Comparison of ENCODE assay signal across 12 mouse cellular contexts in the genomic region with DNA sequence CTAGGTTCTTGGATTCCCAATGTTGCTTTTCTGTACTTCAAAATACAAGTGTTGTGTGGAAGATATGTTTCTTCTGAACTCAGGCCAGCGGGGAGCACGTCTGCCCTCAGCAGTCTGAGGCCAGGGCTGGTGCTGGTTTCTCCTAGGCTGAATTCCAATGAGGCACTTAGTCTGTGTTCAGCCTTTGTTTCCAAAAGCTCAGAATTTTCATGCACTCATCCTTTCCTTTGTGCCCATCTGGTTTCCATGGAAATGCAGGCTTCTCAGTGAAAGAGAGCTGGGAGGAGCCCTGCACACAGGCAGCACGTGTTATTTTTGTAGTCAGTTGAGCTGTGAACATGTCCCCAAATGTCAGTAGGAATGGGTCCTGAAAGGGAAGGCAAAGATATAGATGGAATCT.
DNase-seq lines count a peak whose midpoint lies in the region; ATAC-seq lines count a peak whose summit lies in the region.
"Had no signal": no experiment of that assay in that cellular context is flagged by ENCODE, and none has a peak within 500 bp of the region (broad histone marks: within the 10 kb centered on the region; RNA-seq: fewer than 3 reads in every experiment).

No protein-coding gene starts in this region.

- H3K27ac ChIP-seq in forebrain, embryonic 12.5 days = peak overlapping the region; percentile 66; the same call in 1 of the 2 replicates
- H3K27ac ChIP-seq in neural tube, embryonic 11.5 days (ENCODE audit: low read depth, low read length) = no peak overlapping the region
- H3K27ac ChIP-seq: heart, embryonic 13.5 days had no signal

- H3K36me3 ChIP-seq in forebrain, embryonic 12.5 days (replicated peaks) = no peaks in the 10 kb centered on the region
- no peaks in the 10 kb centered on the region for H3K36me3 ChIP-seq in neural tube, embryonic 11.5 days (ENCODE audit: control insufficient read depth, insufficient read depth, low read length)
- H3K36me3 ChIP-seq: heart, embryonic 13.5 days had no signal

- H3K4me3 ChIP-seq in forebrain, embryonic 12.5 days (replicated peaks) = no peak overlapping the region
- no peak overlapping the region for H3K4me3 ChIP-seq in neural tube, embryonic 11.5 days (ENCODE audit: low read depth, low read length)
- H3K4me3 ChIP-seq: heart, embryonic 13.5 days had no signal

- H3K4me2 ChIP-seq in forebrain, embryonic 12.5 days = no peak overlapping the region
- no peak overlapping the region for H3K4me2 ChIP-seq in neural tube, embryonic 11.5 days (ENCODE audit: low read depth)
- H3K4me2 ChIP-seq: heart, embryonic 13.5 days had no signal

- H3K9me3 ChIP-seq in forebrain, embryonic 12.5 days = no peaks in the 10 kb centered on the region
- no peaks in the 10 kb centered on the region for H3K9me3 ChIP-seq in neural tube, embryonic 11.5 days (ENCODE audit: control insufficient read depth, low read length)
- H3K9me3 ChIP-seq: heart, embryonic 13.5 days had no signal

- peak; percentile 16 for DNase-seq in ZHBTc4 (ENCODE audit: low read depth, low spot score)
- DNase-seq in layer of hippocampus, postnatal 10 days (ENCODE audit: low spot score in 2 of 2) = peak; percentile 15 to 23
- DNase-seq in neural tube, embryonic 11.5 days (ENCODE audit: low spot score) = peak; percentile 69
- DNase-seq in kidney, postnatal 36 days = no peak
- no peak for DNase-seq in heart, postnatal 4 days
- DNase-seq: adrenal gland, adult 2 months; kidney, postnatal 25 days; lung, adult 18-20 months had no signal

- peak; percentile 96 for ATAC-seq in forebrain, embryonic 12.5 days (ENCODE audit: low FRiP score)
- peak; percentile 95 for ATAC-seq in neural tube, embryonic 11.5 days (ENCODE audit: insufficient read depth, low FRiP score, low TSS enrichment)
- ATAC-seq in cerebellum, adult (ENCODE audit: insufficient number of reproducible peaks, low FRiP score, low TSS enrichment) = no peak
- no peak for ATAC-seq in granulocyte monocyte progenitor cell, adult 5-6 weeks (replicated peaks; ENCODE audit: poor library complexity, severe bottlenecking)

- no peaks in the 10 kb centered on the region for H3K27me3 ChIP-seq in forebrain, embryonic 12.5 days
- H3K27me3 ChIP-seq in neural tube, embryonic 11.5 days (ENCODE audit: control insufficient read depth, insufficient read depth, low read length) = no peaks in the 10 kb centered on the region
- H3K27me3 ChIP-seq: heart, embryonic 13.5 days had no signal

- WGBS in forebrain, embryonic 12.5 days = 3% methylated on average over 3 of the region's 3 CpGs
- WGBS in neural tube, embryonic 11.5 days = 30% methylated on average over 3 of the region's 3 CpGs

- H3K9ac ChIP-seq in forebrain, embryonic 12.5 days = no peak overlapping the region
- H3K9ac ChIP-seq in neural tube, embryonic 11.5 days (ENCODE audit: low read length) = no peak overlapping the region
- H3K9ac ChIP-seq: heart, embryonic 13.5 days had no signal

- peaks cover 9% of the 10 kb centered on the region for H3K4me1 ChIP-seq in forebrain, embryonic 12.5 days
- H3K4me1 ChIP-seq in neural tube, embryonic 11.5 days (ENCODE audit: control insufficient read depth, insufficient read depth, low read length) = no peaks in the 10 kb centered on the region
- H3K4me1 ChIP-seq: heart, embryonic 13.5 days had no signal

Comparison
In these comparisons a context has a peak if more than half of its experiments do, and no peak if none do; other contexts are left out.
1. DNase-seq: peak in ZHBTc4 (single experiment), layer of hippocampus, postnatal 10 days (2 of 2) and neural tube, embryonic 11.5 days (single experiment); none in kidney, postnatal 36 days (0 of 2) and heart, postnatal 4 days (single experiment).
2. ATAC-seq: peak in forebrain, embryonic 12.5 days (single experiment) and neural tube, embryonic 11.5 days (single experiment); none in cerebellum, adult (single experiment) and granulocyte monocyte progenitor cell, adult 5-6 weeks (single experiment).